Mouse (Mus musculus): ENCODE results near the gene Zfp423. TPM values are rescaled to one million over a fixed set of nuclear protein-coding genes. Genes with fewer than 3 reads are reported as not detected.

Gene Zfp423
- polyA plus RNA-seq, 1 experiment from 2014 or later: 23.1 TPM

- no peak for ATAC-seq (ENCODE audit: low read depth)
- Histone ChIP-seq H3K9ac (ENCODE audit: low read depth, low read length) (no peak overlapping the region), H3K4me1 (ENCODE audit: control insufficient read depth, insufficient read depth, low read length) (no peaks in the 10 kb centered on the region), H3K4me3 (ENCODE audit: low read depth, low read length) (no peak overlapping the region), H3K36me3 (ENCODE audit: control insufficient read depth, insufficient read depth, low read length) (peaks cover 11% of the 10 kb centered on the region; the same call in 1 of the 2 replicates), H3K27me3 (replicated peaks; ENCODE audit: control insufficient read depth, insufficient read depth, low read length) (no peaks in the 10 kb centered on the region), H3K4me2 (ENCODE audit: low read depth, low read length) (no peak overlapping the region), H3K9me3 (ENCODE audit: control insufficient read depth, low read length) (peaks cover 4% of the 10 kb centered on the region; the same call in 1 of the 2 replicates), H3K27ac (replicated peaks; ENCODE audit: low read depth, low read length) (no peak overlapping the region)
- WGBS: 85% methylated on average over 9 of the region's 9 CpGs
- DNase-seq (ENCODE audit: low spot score): no peak
Observed at GRCm38 (mm10) chr8:87767882-87768281, 191.5 kb downstream of the Zfp423 start.

DNA sequence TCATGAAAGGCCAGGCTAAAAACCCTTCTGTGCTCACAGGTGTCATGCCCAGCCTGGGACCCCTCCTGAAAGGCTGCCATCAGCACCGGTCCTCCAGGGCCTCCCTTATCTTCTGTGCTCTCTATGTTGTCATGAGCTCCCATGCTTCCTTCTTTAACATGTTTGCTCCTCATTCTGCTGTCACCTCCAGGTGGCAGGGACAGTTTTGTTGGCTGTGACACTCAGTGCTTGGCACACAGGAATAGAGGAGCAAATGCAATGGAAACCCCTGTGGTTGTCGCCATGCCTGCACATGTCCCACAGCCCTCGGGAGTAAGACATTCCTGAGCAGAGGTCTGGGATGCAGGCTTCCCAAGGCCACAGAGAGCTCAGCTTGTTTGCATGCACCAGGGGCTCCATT is 194.1 kb downstream of the Zfp423 start:
- H3K36me3 ChIP-seq (ENCODE audit: control insufficient read depth, insufficient read depth, low read length): no peaks in the 10 kb centered on the region
- no peak overlapping the region for H3K27ac ChIP-seq (replicated peaks; ENCODE audit: low read depth, low read length)
- DNase-seq (ENCODE audit: low spot score): no peak
- no peaks in the 10 kb centered on the region for H3K4me1 ChIP-seq (ENCODE audit: control insufficient read depth, insufficient read depth, low read length)
- 77% methylated on average over 3 of the region's 3 CpGs for WGBS
- no peak overlapping the region for H3K9ac ChIP-seq (ENCODE audit: low read depth, low read length)
- H3K4me3 ChIP-seq (ENCODE audit: low read depth, low read length): no peak overlapping the region
- no peak for ATAC-seq (ENCODE audit: low read depth)
- no peaks in the 10 kb centered on the region for H3K27me3 ChIP-seq (replicated peaks; ENCODE audit: control insufficient read depth, insufficient read depth, low read length)
- H3K9me3 ChIP-seq (ENCODE audit: control insufficient read depth, low read length): peaks cover 4% of the 10 kb centered on the region; the same call in 1 of the 2 replicates
- no peak overlapping the region for H3K4me2 ChIP-seq (ENCODE audit: low read depth, low read length)

DNA sequence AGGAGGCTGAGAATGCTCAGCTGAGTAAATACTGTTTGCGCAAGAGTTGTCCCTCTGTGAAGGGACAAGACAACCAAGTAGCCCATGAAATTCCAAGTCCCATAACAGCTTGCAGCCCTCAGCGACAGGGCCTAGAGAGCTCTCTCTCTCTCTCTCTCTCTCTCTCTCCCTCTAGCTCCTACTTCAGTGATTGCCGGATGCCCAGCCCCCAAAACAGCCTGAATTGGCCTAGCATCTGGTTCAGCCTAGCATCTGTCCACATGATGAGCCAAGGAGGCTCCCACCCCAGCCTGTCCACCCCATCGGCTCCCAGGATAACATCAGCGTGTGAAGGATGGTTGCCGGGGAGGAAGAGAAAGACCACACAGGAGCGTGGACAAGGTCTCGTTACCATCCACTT is 200.6 kb downstream of the Zfp423 start:
- no peak for ATAC-seq (ENCODE audit: low read depth)
- 56% methylated on average over 8 of the region's 8 CpGs for WGBS
- no peak overlapping the region for H3K9ac ChIP-seq (ENCODE audit: low read depth, low read length)
- H3K27me3 ChIP-seq (replicated peaks; ENCODE audit: control insufficient read depth, insufficient read depth, low read length): no peaks in the 10 kb centered on the region
- H3K4me3 ChIP-seq (ENCODE audit: low read depth, low read length): no peak overlapping the region
- DNase-seq (ENCODE audit: low spot score): peak; percentile 16
- H3K36me3 ChIP-seq (ENCODE audit: control insufficient read depth, insufficient read depth, low read length): no peaks in the 10 kb centered on the region
- no peak overlapping the region for H3K4me2 ChIP-seq (ENCODE audit: low read depth, low read length)
- H3K9me3 ChIP-seq (ENCODE audit: control insufficient read depth, low read length): peaks cover 3% of the 10 kb centered on the region; the same call in 1 of the 2 replicates
- H3K27ac ChIP-seq (replicated peaks; ENCODE audit: low read depth, low read length): no peak overlapping the region
- H3K4me1 ChIP-seq (ENCODE audit: control insufficient read depth, insufficient read depth, low read length): no peaks in the 10 kb centered on the region

DNA sequence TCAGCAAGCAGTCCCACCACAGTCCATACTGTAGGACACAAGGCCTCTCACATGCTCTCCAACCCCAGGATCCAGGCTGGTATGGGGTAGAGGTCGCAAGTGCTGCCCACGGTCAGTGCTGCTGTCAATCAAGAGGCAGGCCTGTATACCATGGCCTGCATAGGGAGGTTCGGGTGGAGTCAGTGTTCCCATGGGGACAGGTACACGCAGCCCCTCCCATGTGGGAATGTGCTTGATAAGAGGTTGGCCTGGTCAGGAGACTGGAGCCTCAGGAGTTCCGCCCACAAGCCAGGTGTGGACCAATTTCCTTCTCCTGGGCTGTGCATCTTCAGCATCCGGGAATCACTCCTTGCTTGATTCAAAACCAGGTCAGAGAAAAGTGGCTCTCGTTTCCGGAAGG is 204.5 kb downstream of the Zfp423 start:
- WGBS: 81% methylated on average over 8 of the region's 8 CpGs
- Histone ChIP-seq H3K27me3 (replicated peaks; ENCODE audit: control insufficient read depth, insufficient read depth, low read length) (no peaks in the 10 kb centered on the region), H3K4me1 (ENCODE audit: control insufficient read depth, insufficient read depth, low read length) (peaks cover 12% of the 10 kb centered on the region; the same call in 1 of the 2 replicates), H3K9me3 (ENCODE audit: control insufficient read depth, low read length) (no peaks in the 10 kb centered on the region), H3K9ac (ENCODE audit: low read depth, low read length) (no peak overlapping the region), H3K36me3 (ENCODE audit: control insufficient read depth, insufficient read depth, low read length) (no peaks in the 10 kb centered on the region), H3K4me3 (ENCODE audit: low read depth, low read length) (no peak overlapping the region), H3K4me2 (ENCODE audit: low read depth, low read length) (no peak overlapping the region), H3K27ac (replicated peaks; ENCODE audit: low read depth, low read length) (no peak overlapping the region)
- DNase-seq (ENCODE audit: low spot score) (no peak), ATAC-seq (ENCODE audit: low read depth) (no peak)

GRCm38 (mm10) chr8:87753636-87754035 is 205.8 kb downstream of the Zfp423 start:
- Histone ChIP-seq H3K4me3 (ENCODE audit: low read depth, low read length) (no peak overlapping the region), H3K4me2 (ENCODE audit: low read depth, low read length) (no peak overlapping the region), H3K27ac (replicated peaks; ENCODE audit: low read depth, low read length) (no peak overlapping the region), H3K9ac (ENCODE audit: low read depth, low read length) (no peak overlapping the region), H3K36me3 (ENCODE audit: control insufficient read depth, insufficient read depth, low read length) (no peaks in the 10 kb centered on the region), H3K4me1 (ENCODE audit: control insufficient read depth, insufficient read depth, low read length) (peaks cover 12% of the 10 kb centered on the region; the same call in 1 of the 2 replicates), H3K9me3 (ENCODE audit: control insufficient read depth, low read length) (no peaks in the 10 kb centered on the region), H3K27me3 (replicated peaks; ENCODE audit: control insufficient read depth, insufficient read depth, low read length) (no peaks in the 10 kb centered on the region)
- ATAC-seq (ENCODE audit: low read depth) (no peak), DNase-seq (ENCODE audit: low spot score) (no peak)
- 67% methylated on average over 2 of the region's 2 CpGs for WGBS

- Histone ChIP-seq H3K4me2 (ENCODE audit: low read depth, low read length) (no peak overlapping the region), H3K27me3 (replicated peaks; ENCODE audit: control insufficient read depth, insufficient read depth, low read length) (no peaks in the 10 kb centered on the region), H3K27ac (replicated peaks; ENCODE audit: low read depth, low read length) (no peak overlapping the region), H3K36me3 (ENCODE audit: control insufficient read depth, insufficient read depth, low read length) (no peaks in the 10 kb centered on the region), H3K4me3 (ENCODE audit: low read depth, low read length) (no peak overlapping the region), H3K9ac (ENCODE audit: low read depth, low read length) (no peak overlapping the region), H3K9me3 (ENCODE audit: control insufficient read depth, low read length) (no peaks in the 10 kb centered on the region), H3K4me1 (ENCODE audit: control insufficient read depth, insufficient read depth, low read length) (peaks cover 12% of the 10 kb centered on the region; the same call in 1 of the 2 replicates)
- WGBS: 75% methylated on average over 8 of the region's 8 CpGs
- DNase-seq (ENCODE audit: low spot score) (no peak), ATAC-seq (ENCODE audit: low read depth) (no peak)
Observed at GRCm38 (mm10) chr8:87753148-87753547, 206.2 kb downstream of the Zfp423 start.

GRCm38 (mm10) chr8:87752710-87753109 is 206.7 kb downstream of the Zfp423 start:
- H3K4me2 ChIP-seq (ENCODE audit: low read depth, low read length): no peak overlapping the region
- H3K27ac ChIP-seq (replicated peaks; ENCODE audit: low read depth, low read length): no peak overlapping the region
- peaks cover 15% of the 10 kb centered on the region for H3K4me1 ChIP-seq (ENCODE audit: control insufficient read depth, insufficient read depth, low read length)
- H3K9ac ChIP-seq (ENCODE audit: low read depth, low read length): no peak overlapping the region
- no peaks in the 10 kb centered on the region for H3K27me3 ChIP-seq (replicated peaks; ENCODE audit: control insufficient read depth, insufficient read depth, low read length)
- 81% methylated on average over 13 of the region's 13 CpGs for WGBS
- H3K9me3 ChIP-seq (ENCODE audit: control insufficient read depth, low read length): no peaks in the 10 kb centered on the region
- DNase-seq (ENCODE audit: low spot score) (no peak), ATAC-seq (ENCODE audit: low read depth) (0 out of 2 replicates have a peak, but pooled peaks have one; percentile 19)
- no peaks in the 10 kb centered on the region for H3K36me3 ChIP-seq (ENCODE audit: control insufficient read depth, insufficient read depth, low read length)
- no peak overlapping the region for H3K4me3 ChIP-seq (ENCODE audit: low read depth, low read length)

- no peaks in the 10 kb centered on the region for H3K36me3 ChIP-seq (ENCODE audit: control insufficient read depth, insufficient read depth, low read length)
- WGBS: 35% methylated on average over 8 of the region's 8 CpGs
- H3K4me3 ChIP-seq (ENCODE audit: low read depth, low read length): no peak overlapping the region
- H3K27me3 ChIP-seq (replicated peaks; ENCODE audit: control insufficient read depth, insufficient read depth, low read length): no peaks in the 10 kb centered on the region
- peaks cover 38% of the 10 kb centered on the region for H3K4me1 ChIP-seq (ENCODE audit: control insufficient read depth, insufficient read depth, low read length)
- H3K9ac ChIP-seq (ENCODE audit: low read depth, low read length): no peak overlapping the region
- ATAC-seq (ENCODE audit: low read depth): peak; percentile 39; the same call in 1 of the 2 replicates
- no peaks in the 10 kb centered on the region for H3K9me3 ChIP-seq (ENCODE audit: control insufficient read depth, low read length)
- no peak overlapping the region; the same call in 1 of the 2 replicates for H3K27ac ChIP-seq (replicated peaks; ENCODE audit: low read depth, low read length)
- DNase-seq (ENCODE audit: low spot score): peak; percentile 77
- H3K4me2 ChIP-seq (ENCODE audit: low read depth, low read length): no peak overlapping the region
Observed at GRCm38 (mm10) chr8:87747582-87747981, 211.8 kb downstream of the Zfp423 start.

GRCm38 (mm10) chr8:87747142-87747541 is 212.3 kb downstream of the Zfp423 start:
- WGBS: 30% methylated on average over 8 of the region's 8 CpGs
- Histone ChIP-seq H3K4me3 (ENCODE audit: low read depth, low read length) (no peak overlapping the region), H3K4me2 (ENCODE audit: low read depth, low read length) (no peak overlapping the region), H3K4me1 (ENCODE audit: control insufficient read depth, insufficient read depth, low read length) (peaks cover 38% of the 10 kb centered on the region), H3K27ac (replicated peaks; ENCODE audit: low read depth, low read length) (no peak overlapping the region; the same call in 1 of the 2 replicates), H3K9me3 (ENCODE audit: control insufficient read depth, low read length) (no peaks in the 10 kb centered on the region), H3K27me3 (replicated peaks; ENCODE audit: control insufficient read depth, insufficient read depth, low read length) (no peaks in the 10 kb centered on the region), H3K36me3 (ENCODE audit: control insufficient read depth, insufficient read depth, low read length) (no peaks in the 10 kb centered on the region), H3K9ac (ENCODE audit: low read depth, low read length) (no peak overlapping the region)
- ATAC-seq (ENCODE audit: low read depth): no peak
- no peak for DNase-seq (ENCODE audit: low spot score)
